Mouse (Mus musculus) myocyte (in vitro differentiated cells): Measurements from ENCODE around the gene H2al1b.
"Not testable (repeated sequence)": the region's sequence is repeated elsewhere in the genome, so short reads cannot be mapped to it uniquely, and the experiment has no call there.

ENCODE experiments used
- E2F4 ChIP-seq: IDR thresholded peaks from one replicate; pipeline ENCODE4 v1.6.1; 2011; ENCODE audit warnings: mild to moderate bottlenecking, control low read depth, moderate library complexity; ENCODE audit not compliant: insufficient read depth
- MYOD1 ChIP-seq, 3 experiments: IDR thresholded peaks; one replicate each; pipeline ENCODE4 v1.6.1; 2011; ENCODE audit warnings: control low read depth in 2 of 3, low read depth in 2 of 3, mild to moderate bottlenecking in 2 of 3, moderate library complexity in 1 of 3; ENCODE audit not compliant: insufficient read length in 2 of 3, control insufficient read depth in 1 of 3
- POLR2A ChIP-seq: IDR thresholded peaks from one replicate; pipeline ENCODE4 v1.6.1; 2011; ENCODE audit warnings: low read depth, mild to moderate bottlenecking, control low read depth, moderate library complexity; ENCODE audit not compliant: insufficient read length
- POLR2AphosphoS2 ChIP-seq: IDR thresholded peaks from one replicate; pipeline ENCODE4 v1.6.1; 2011; ENCODE audit warnings: low read depth, control low read depth; ENCODE audit not compliant: insufficient read length
- TCF12 ChIP-seq: IDR thresholded peaks from one replicate; pipeline ENCODE4 v1.6.1; 2011; ENCODE audit warnings: mild to moderate bottlenecking, control low read depth; ENCODE audit not compliant: poor library complexity, insufficient read depth, severe bottlenecking

- not testable (repeated sequence) for TF ChIP-seq E2F4; POLR2A; TCF12; MYOD1 (IDR thresholded peaks at IDR 0.05; ENCODE audit: control insufficient read depth in 1 of 3, insufficient read length in 2 of 3, low read depth in 2 of 3); POLR2AphosphoS2
Measured at GRCm38 (mm10) chrX:11324359-11324758, 22.1 kb downstream of the H2al1b start, which contains the start of gene H2al1i.
